Mouse (Mus musculus): ENCODE results near the gene Mocs1.

Gene Mocs1

DNA sequence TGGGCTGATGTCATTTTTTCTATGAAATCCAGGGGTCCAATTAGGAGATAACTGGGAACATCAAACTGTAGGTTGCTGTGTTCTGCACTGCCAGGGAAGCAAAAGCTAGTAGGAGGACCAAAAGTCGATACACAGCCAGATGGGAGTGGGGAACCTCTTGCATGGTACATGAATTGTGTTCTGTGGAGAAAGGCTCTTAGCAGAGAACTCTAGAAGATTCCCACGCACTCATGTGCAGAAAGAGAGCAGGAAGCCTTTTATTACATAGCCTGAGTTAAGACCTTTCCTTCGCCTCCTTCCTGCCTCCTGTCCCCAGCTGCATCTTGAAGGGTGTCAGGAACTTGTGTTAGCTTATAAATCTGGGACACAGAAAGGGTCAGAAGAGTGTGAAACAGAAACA is 53.7 kb downstream of the Mocs1 start:
- DNase-seq (ENCODE audit: low read depth) = no peak

GRCm38 (mm10) chr17:49484435-49484834 is 56.3 kb downstream of the Mocs1 start:
- no peak for DNase-seq (ENCODE audit: low read depth)

GRCm38 (mm10) chr17:49489098-49489497 is 60.9 kb downstream of the Mocs1 start:
- no peak for DNase-seq (ENCODE audit: low read depth)

- no peak for DNase-seq (ENCODE audit: low read depth)
Observed at GRCm38 (mm10) chr17:49493276-49493675, 65.1 kb downstream of the Mocs1 start.

DNA sequence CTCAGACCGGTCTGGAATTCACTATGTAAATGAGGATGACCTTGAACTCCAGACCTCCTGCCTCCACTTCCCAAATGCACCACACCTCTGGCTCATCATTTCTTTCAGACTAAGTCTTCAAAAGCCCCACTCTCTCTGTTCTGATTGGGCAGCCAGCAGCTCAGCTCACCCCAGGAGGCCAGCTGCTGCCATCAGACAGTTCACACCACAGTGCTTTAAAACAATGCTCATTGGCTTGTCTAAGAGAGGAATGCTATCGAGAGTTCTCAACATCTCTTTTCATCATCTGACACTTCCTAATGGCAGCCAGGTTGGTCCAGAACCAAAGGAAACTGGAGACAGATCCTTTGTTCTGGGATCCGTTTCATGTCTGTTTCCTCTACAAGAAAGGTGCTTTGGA is 70.0 kb downstream of the Mocs1 start:
- no peak for DNase-seq (ENCODE audit: low read depth)

DNA sequence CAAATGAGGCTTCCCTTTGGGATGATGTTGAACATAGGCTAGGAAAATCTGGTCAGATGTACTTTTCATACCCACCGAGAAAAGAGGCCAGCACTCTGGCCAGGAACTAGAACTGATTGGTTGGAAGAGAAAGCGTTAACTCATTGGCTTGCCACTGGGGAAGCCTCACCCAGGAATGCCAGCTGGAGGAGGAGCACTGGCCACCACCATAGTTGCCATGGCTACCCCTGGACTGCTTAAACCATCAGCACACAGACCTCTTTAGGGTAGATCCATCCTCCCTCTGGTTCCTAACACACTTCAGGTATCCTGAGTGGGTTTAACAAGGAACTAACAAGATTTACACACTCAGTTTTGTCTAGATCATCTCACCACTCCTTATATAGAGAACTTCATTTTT is 71.5 kb downstream of the Mocs1 start:
- DNase-seq (ENCODE audit: low read depth) = no peak

DNA sequence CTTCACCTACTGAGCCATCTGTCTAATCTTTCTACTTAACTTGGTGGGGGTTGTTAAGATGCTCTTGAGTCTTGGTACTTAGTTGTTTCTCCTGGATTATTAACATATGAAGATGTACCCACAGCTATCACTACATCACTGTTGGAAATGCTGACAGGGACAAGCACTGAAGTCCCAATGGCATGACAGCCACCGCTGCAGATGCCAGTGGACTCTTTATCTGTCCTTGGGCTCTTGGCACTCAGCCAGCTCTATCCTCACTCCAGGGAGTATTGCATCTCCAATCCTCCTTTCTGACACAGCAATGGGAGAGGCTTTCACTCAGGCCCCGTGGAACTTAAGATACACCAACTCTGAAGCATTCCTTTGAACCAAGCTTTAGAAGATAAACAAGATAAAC is 72.1 kb downstream of the Mocs1 start:
- no peak for DNase-seq (ENCODE audit: low read depth)

DNA sequence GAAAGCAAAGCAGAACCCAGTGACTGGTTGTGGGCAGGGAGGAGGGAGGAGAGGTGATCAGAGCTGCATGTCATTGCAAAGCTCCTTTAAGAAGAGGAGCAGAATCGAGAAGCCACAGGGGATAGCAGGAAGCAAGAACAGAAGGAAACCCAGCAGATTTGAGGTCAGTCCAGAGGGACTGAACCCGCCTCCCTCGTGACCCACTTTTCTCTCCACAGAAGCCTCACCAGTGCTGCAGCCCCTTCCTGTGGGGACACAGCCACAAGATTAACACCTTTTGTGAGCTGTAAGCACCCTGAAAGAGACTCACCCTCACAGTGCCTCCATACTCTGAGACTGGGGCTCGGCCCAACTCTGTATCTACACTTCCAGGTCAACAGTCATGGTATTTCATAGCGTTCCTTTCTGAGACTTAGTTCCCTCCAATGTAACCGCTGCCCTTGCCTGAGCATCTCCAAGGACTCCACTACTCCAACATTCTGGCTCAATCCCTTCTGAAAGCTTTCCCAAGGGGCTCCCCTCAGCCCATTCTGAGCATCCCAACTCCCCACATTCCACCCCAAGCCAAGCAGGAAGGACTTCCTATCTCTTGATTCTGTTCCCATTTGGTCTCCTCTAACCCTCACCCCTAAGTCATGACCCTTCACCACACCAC is 75.2 kb downstream of the Mocs1 start:
- DNase-seq (ENCODE audit: low read depth) = no peak

All from c-Kit-positive CD71-negative TER-119-negative erythroid progenitor cells, embryonic 14.5 days (primary cell).